Comparison of ENCODE assay signal across 13 mouse cellular contexts in genomic region chr6:126365495-126365894, GRCm38 (mm10).
"Had no signal": no experiment of that assay in that cellular context is flagged by ENCODE, and none has a peak within 500 bp of the region (broad histone marks: within the 10 kb centered on the region; RNA-seq: fewer than 3 reads in every experiment).

No protein-coding gene starts in this region.

- DNase-seq: kidney, postnatal 10 days; kidney, postnatal 4 days; left cerebral cortex, postnatal 4 days; lung, adult 2 months; lung, postnatal 36 days; midbrain, embryonic 14.5 days; thymus, postnatal 36 days had no signal

- H3K36me3 ChIP-seq: limb, embryonic 13.5 days; liver, embryonic 15.5 days; neural tube, embryonic 12.5 days had no signal

- ATAC-seq: lung, postnatal 0 days had no signal

- H3K27ac ChIP-seq: layer of hippocampus, adult 2 months; limb, embryonic 13.5 days; liver, embryonic 15.5 days; neural tube, embryonic 12.5 days had no signal

- H3K4me1 ChIP-seq: limb, embryonic 13.5 days; liver, embryonic 15.5 days; neural tube, embryonic 12.5 days had no signal

- H3K9ac ChIP-seq: limb, embryonic 13.5 days; liver, embryonic 15.5 days; neural tube, embryonic 12.5 days had no signal

- H3K4me3 ChIP-seq: layer of hippocampus, adult 2 months; limb, embryonic 13.5 days; liver, embryonic 15.5 days; myocyte; neural tube, embryonic 12.5 days had no signal

- H3K9me3 ChIP-seq: limb, embryonic 13.5 days; liver, embryonic 15.5 days; neural tube, embryonic 12.5 days had no signal

- H3K4me2 ChIP-seq: limb, embryonic 13.5 days; liver, embryonic 15.5 days; neural tube, embryonic 12.5 days had no signal

- H3K27me3 ChIP-seq: limb, embryonic 13.5 days; liver, embryonic 15.5 days; neural tube, embryonic 12.5 days had no signal
